Mouse (Mus musculus): Measurements from ENCODE around the gene Rnf130. TPM values are rescaled to one million over a fixed set of nuclear protein-coding genes. Genes with fewer than 3 reads are reported as not detected.
A peak's percentile ranks its signal among the peaks of the same experiment; 100 is the strongest.

The Rnf130 gene
- polyA plus RNA-seq, 1 experiment from 2014 or later: 60.5 TPM

MicroRNAs within 50 kb of the gene (microRNA counts, 519-probe panel; counts per million panel counts)
- microRNA mmu-miR-340-3p (2,143 counts per million, percentile 62 among the panel's probes with 10 or more counts), microRNA mmu-miR-340-5p (5,557 counts per million, percentile 91 among the panel's probes with 10 or more counts)

Small RNA genes within 50 kb of the gene (microRNA-seq; reads per million reads assigned to microRNA genes)
- 623 reads per million, percentile 70 among the genes with 10 or more reads in this experiment for gene Mir340

Other genes starting within 250 kb of the Rnf130 start
- 40.5 and 44.0 TPM in 2 replicates for gene Gfpt2, start 231.2 kb upstream of the Rnf130 start, polyA plus RNA-seq (2016; fragmentation: Nextera tagmentation; extraction: Ambion mirVana)
- 26.0 and 28.4 TPM in 2 replicates for gene Mapk9, start 178.6 kb upstream of the Rnf130 start, polyA plus RNA-seq (2016; fragmentation: Nextera tagmentation; extraction: Ambion mirVana)
- 0.19 and 0.87 TPM in 2 replicates for gene Rasgef1c, start 123.5 kb upstream of the Rnf130 start, polyA plus RNA-seq (2016; fragmentation: Nextera tagmentation; extraction: Ambion mirVana)
- 35.7 and 36.9 TPM in 2 replicates for gene Tbc1d9b, start 106.0 kb downstream of the Rnf130 start, polyA plus RNA-seq (2016; fragmentation: Nextera tagmentation; extraction: Ambion mirVana)
- 24.1 and 27.3 TPM in 2 replicates for gene Mrnip, start 149.1 kb downstream of the Rnf130 start, polyA plus RNA-seq (2016; fragmentation: Nextera tagmentation; extraction: Ambion mirVana)
- 130 and 131 TPM in 2 replicates for gene Sqstm1, start 185.5 kb downstream of the Rnf130 start, polyA plus RNA-seq (2016; fragmentation: Nextera tagmentation; extraction: Ambion mirVana)
- 22.6 and 23.5 TPM in 2 replicates for gene Mgat4b, start 185.5 kb downstream of the Rnf130 start, polyA plus RNA-seq (2016; fragmentation: Nextera tagmentation; extraction: Ambion mirVana)
- 0.75 and 1.4 TPM in 2 replicates for gene Ltc4s, start 213.3 kb downstream of the Rnf130 start, polyA plus RNA-seq (2016; fragmentation: Nextera tagmentation; extraction: Ambion mirVana)

Measured in embryonic facial prominence, embryonic 10.5 days (tissue).